Mouse (Mus musculus): ENCODE measurements at regions not wholly inside any gene's neighbourhood (a gene's known extent, or its start where the extent isn't known, plus 50 kb on each side); places are given as distances from the start of the nearest gene placed in this dataset.

DNA sequence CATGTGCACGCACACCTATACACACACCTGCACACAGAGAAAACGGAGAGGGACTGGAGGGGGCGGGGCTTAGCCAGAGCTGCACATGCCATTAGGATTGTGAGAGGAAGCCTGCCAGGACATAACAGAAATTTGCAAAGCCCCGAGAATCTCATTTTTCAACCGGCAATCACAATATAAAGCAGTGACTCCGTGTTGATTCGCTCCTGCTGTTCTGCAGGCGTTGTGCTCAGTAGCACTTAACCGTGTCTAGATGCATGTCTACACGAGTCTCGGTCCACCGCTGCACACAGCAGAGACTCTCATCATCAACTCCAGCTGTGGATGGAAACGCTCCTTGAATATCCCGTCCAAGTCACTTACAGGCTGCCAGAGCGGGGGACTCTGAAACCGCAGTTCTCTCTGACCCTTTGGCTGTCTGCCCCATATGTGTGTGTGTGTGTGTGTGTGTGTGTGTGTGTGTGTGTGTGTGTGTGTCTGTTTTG is 260.1 kb upstream of the Sulf2 start:
- H3K4me3 ChIP-seq (replicated peaks; ENCODE audit: low read length), result peak overlapping the region; percentile 69
- H3K36me3 ChIP-seq (ENCODE audit: insufficient read depth, low read length), result no peaks in the 10 kb centered on the region
- peaks cover 80% of the 10 kb centered on the region for H3K4me1 ChIP-seq (replicated peaks; ENCODE audit: low read depth, low read length)
- H3K27me3 ChIP-seq (ENCODE audit: insufficient read depth, low read length), result peaks cover 3% of the 10 kb centered on the region; the same call in 1 of the 2 replicates
- TF ChIP-seq CTCF (conservative IDR thresholded peaks at IDR 0.05; ENCODE audit: low read length) (no peak), POU5F1 (IDR thresholded peaks at IDR 0.05; ENCODE audit: borderline replicate concordance, low read length) (no peak), NANOG (IDR thresholded peaks at IDR 0.05; ENCODE audit: borderline replicate concordance, low read length) (no peak)
- no peaks in the 10 kb centered on the region for H3K9me3 ChIP-seq (ENCODE audit: low read length)

DNA sequence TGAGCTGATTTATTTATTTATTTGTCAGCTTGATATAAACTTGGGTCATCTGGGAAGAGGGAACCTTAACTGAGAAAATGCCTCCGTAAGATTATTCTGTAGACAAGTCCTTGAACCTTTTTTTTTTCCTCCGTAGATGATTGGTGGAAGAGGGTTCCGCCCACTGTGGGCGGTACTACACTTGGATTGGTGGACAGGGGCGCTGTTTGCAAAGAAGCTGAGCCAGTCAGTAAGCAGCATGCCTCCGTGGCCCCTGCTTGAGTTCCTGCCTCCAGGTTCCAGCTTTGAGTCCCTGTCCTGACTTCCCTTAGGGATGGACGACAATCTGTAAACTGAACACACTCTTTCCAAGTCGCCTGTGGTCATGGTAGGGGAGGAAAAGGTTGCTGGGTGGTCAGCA is 259.4 kb upstream of the Sulf2 start:
- H3K9me3 ChIP-seq (ENCODE audit: low read length), result no peaks in the 10 kb centered on the region
- H3K4me3 ChIP-seq (replicated peaks; ENCODE audit: low read length), result peak overlapping the region; percentile 69
- H3K27me3 ChIP-seq (ENCODE audit: insufficient read depth, low read length), result peaks cover 3% of the 10 kb centered on the region; the same call in 1 of the 2 replicates
- H3K36me3 ChIP-seq (ENCODE audit: insufficient read depth, low read length), result no peaks in the 10 kb centered on the region
- peaks cover 80% of the 10 kb centered on the region for H3K4me1 ChIP-seq (replicated peaks; ENCODE audit: low read depth, low read length)
- TF ChIP-seq CTCF (conservative IDR thresholded peaks at IDR 0.05; ENCODE audit: low read length), result no peak
- no peak for TF ChIP-seq NANOG (IDR thresholded peaks at IDR 0.05; ENCODE audit: borderline replicate concordance, low read length)
- no peak for TF ChIP-seq POU5F1 (IDR thresholded peaks at IDR 0.05; ENCODE audit: borderline replicate concordance, low read length)

DNA sequence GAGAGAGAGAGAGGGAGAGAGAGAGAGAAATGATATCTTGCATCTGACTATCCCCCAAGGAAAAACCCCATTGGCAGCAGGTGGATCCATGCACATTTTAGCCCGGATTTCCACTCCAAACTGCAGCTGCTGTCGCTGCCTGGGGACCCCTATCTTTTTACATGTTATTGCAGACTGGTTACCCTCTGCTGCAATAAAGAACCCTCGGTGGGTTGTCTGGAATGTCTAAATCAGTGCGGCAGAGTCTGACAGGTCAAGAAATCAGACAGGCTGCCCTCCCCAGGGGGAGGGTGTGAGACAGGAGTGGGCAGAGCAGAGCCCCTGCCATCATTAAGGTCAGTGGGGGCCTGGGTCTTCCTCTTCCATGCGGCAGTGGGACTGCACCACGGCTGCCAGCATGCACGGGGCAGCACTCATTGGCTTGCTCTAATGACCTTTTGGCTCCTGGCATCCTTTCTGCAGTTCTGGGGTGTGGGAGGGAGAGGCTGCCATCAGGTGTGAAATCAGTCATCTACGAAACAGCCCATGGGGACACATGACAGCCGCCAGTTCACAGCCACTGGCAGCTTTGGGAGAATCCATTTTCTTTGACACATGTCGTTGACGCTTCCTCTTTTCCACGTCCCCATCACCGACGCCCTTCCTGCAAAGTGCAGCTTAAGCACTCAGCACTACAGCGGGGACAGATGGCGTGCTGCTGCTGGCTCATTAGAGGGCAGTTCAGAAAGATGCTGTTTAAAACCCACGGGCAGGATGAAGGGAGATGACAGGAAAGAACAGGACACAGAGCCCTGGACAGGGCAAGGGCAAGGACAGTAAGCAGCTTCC is 256.8 kb upstream of the Sulf2 start:
- Histone ChIP-seq H3K4me3 (replicated peaks; ENCODE audit: low read length) (no peak overlapping the region), H3K27me3 (ENCODE audit: insufficient read depth, low read length) (peaks cover 3% of the 10 kb centered on the region; the same call in 1 of the 2 replicates), H3K4me1 (replicated peaks; ENCODE audit: low read depth, low read length) (peaks cover 56% of the 10 kb centered on the region), H3K9me3 (ENCODE audit: low read length) (no peaks in the 10 kb centered on the region), H3K36me3 (ENCODE audit: insufficient read depth, low read length) (no peaks in the 10 kb centered on the region)
- TF ChIP-seq CTCF (conservative IDR thresholded peaks at IDR 0.05; ENCODE audit: low read length), result no peak

DNA sequence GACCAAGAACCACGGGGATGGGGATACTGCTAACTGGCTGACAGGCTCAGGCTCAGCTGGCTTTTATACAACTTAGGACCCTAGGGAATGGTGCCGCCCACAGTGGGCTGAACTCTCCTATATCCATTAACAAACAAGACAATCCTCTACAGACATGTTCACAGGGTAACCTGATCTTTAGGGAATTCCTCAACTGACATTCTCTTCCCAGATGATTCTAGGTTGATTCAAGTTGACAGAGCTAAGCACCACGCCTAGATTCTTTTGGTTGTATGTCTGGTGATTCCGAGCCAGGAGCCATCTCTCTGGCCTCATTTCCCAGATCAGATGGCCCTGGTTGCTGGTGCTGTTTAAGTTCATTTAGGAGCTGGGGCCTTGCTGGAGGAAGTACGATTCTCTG is 253.9 kb upstream of the Sulf2 start:
- H3K9me3 ChIP-seq (ENCODE audit: low read length), result no peaks in the 10 kb centered on the region
- no peak overlapping the region for H3K4me3 ChIP-seq (replicated peaks; ENCODE audit: low read length)
- peaks cover 6% of the 10 kb centered on the region; the same call in 1 of the 2 replicates for H3K27me3 ChIP-seq (ENCODE audit: insufficient read depth, low read length)
- no peak for TF ChIP-seq POU5F1 (IDR thresholded peaks at IDR 0.05; ENCODE audit: borderline replicate concordance, low read length)
- TF ChIP-seq NANOG (IDR thresholded peaks at IDR 0.05; ENCODE audit: borderline replicate concordance, low read length), result no peak
- no peak for TF ChIP-seq CTCF (conservative IDR thresholded peaks at IDR 0.05; ENCODE audit: low read length)
- peaks cover 60% of the 10 kb centered on the region for H3K4me1 ChIP-seq (replicated peaks; ENCODE audit: low read depth, low read length)
- no peaks in the 10 kb centered on the region for H3K36me3 ChIP-seq (ENCODE audit: insufficient read depth, low read length)

DNA sequence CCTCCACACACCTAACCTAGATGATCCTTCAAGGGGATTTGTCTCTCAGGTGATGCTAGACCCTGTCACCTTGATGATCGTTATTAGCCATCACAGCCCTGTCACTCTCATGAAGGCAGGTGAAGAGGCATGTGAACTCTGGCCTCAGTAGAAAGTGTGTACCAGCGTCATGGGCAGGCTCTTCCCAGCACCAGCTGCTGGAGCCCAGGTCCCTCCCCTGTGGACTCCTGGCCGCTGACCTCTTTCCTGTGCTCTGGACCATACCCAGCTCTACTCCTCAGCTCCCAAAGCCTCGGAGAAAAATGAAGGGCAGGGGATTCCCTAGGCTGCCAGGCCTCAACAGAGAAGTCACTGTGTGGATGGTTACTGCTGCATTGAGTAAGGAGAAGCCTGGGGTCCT is 253.3 kb upstream of the Sulf2 start:
- no peak for TF ChIP-seq POU5F1 (IDR thresholded peaks at IDR 0.05; ENCODE audit: borderline replicate concordance, low read length)
- TF ChIP-seq CTCF (conservative IDR thresholded peaks at IDR 0.05; ENCODE audit: low read length), result no peak
- no peak for TF ChIP-seq NANOG (IDR thresholded peaks at IDR 0.05; ENCODE audit: borderline replicate concordance, low read length)
- no peaks in the 10 kb centered on the region for H3K9me3 ChIP-seq (ENCODE audit: low read length)

DNA sequence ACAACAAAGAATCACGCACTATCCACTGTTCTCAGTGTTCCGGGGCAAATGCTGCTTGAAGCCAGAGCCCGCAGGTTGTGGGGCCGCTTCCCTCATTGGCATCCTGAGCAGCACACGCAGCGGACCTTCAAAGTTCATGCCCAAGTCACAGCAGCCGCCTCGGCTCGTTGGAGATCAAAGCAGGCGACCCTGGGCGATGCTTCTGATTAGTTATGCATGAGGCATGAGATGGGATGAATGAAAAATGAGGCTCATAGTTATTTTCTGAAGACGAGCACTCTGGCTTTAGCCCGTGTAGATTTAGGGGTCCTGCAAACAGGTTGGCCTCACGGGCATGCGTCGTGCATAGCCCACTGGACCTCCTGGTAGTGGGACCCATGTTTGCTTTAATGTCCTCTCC is 252.5 kb upstream of the Sulf2 start:
- no peaks in the 10 kb centered on the region for H3K9me3 ChIP-seq (ENCODE audit: low read length)
- H3K27me3 ChIP-seq (ENCODE audit: insufficient read depth, low read length), result peaks cover 6% of the 10 kb centered on the region; the same call in 1 of the 2 replicates
- H3K4me1 ChIP-seq (replicated peaks; ENCODE audit: low read depth, low read length), result peaks cover 72% of the 10 kb centered on the region
- no peak overlapping the region for H3K4me3 ChIP-seq (replicated peaks; ENCODE audit: low read length)
- no peaks in the 10 kb centered on the region for H3K36me3 ChIP-seq (ENCODE audit: insufficient read depth, low read length)
- no peak for TF ChIP-seq NANOG (IDR thresholded peaks at IDR 0.05; ENCODE audit: borderline replicate concordance, low read length)
- no peak for TF ChIP-seq CTCF (conservative IDR thresholded peaks at IDR 0.05; ENCODE audit: low read length)
- TF ChIP-seq POU5F1 (IDR thresholded peaks at IDR 0.05; ENCODE audit: borderline replicate concordance, low read length), result no peak

More for the DNA sequence above, 253.3 kb upstream of the Sulf2 start:
- H3K4me3 ChIP-seq (replicated peaks; ENCODE audit: low read length), result no peak overlapping the region
- H3K36me3 ChIP-seq (ENCODE audit: insufficient read depth, low read length), result no peaks in the 10 kb centered on the region
- peaks cover 65% of the 10 kb centered on the region for H3K4me1 ChIP-seq (replicated peaks; ENCODE audit: low read depth, low read length)
- H3K27me3 ChIP-seq (ENCODE audit: insufficient read depth, low read length), result peaks cover 6% of the 10 kb centered on the region; the same call in 1 of the 2 replicates

DNA sequence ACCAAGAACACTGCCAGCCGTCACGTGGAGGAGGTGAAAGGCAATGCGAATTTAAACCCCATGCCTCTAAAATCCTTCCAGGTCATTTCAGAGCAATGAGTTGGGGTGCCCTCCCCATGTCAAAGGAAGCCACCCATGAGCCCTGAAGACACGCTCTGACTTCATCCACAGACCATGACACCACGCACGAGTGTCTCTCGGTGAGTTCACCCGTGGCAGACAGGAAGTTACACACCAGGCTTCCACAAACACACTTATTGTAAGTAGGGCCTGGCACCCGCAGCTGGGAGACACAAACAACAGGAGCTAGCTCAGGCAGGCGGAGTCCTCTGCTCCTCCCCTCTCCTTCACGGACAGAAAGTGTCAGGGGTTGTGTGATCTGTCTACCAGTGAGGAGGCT is 251.4 kb upstream of the Sulf2 start:
- Histone ChIP-seq H3K4me3 (replicated peaks; ENCODE audit: low read length) (no peak overlapping the region), H3K4me1 (replicated peaks; ENCODE audit: low read depth, low read length) (peaks cover 71% of the 10 kb centered on the region), H3K9me3 (ENCODE audit: low read length) (no peaks in the 10 kb centered on the region), H3K36me3 (ENCODE audit: insufficient read depth, low read length) (no peaks in the 10 kb centered on the region), H3K27me3 (ENCODE audit: insufficient read depth, low read length) (peaks cover 3% of the 10 kb centered on the region; the same call in 1 of the 2 replicates)
- TF ChIP-seq POU5F1 (IDR thresholded peaks at IDR 0.05; ENCODE audit: borderline replicate concordance, low read length) (no peak), CTCF (conservative IDR thresholded peaks at IDR 0.05; ENCODE audit: low read length) (no peak), NANOG (IDR thresholded peaks at IDR 0.05; ENCODE audit: borderline replicate concordance, low read length) (no peak)

DNA sequence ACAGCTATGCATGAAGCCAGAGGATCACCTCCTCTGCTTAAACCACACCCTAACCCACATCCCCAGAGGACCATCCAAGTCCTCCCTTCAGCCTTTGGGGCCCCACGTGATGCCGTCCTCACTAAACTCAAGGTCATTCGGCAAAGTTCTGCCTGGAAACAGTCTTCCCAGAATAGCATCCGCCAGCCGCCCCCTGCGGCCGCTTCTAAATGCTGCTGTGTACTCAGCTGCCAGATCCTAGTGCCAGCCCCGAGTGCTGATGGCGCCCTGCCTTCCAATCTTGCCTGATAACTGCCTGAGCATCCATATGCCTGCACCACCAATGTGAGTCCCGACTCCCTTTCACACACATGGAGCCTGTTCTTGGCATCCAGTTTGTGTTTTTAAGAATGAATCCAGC is 247.9 kb upstream of the Sulf2 start:
- Histone ChIP-seq H3K4me1 (replicated peaks; ENCODE audit: low read depth, low read length) (peaks cover 80% of the 10 kb centered on the region), H3K9me3 (ENCODE audit: low read length) (no peaks in the 10 kb centered on the region), H3K27me3 (ENCODE audit: insufficient read depth, low read length) (peaks cover 6% of the 10 kb centered on the region; the same call in 1 of the 2 replicates), H3K4me3 (replicated peaks; ENCODE audit: low read length) (peak overlapping the region; percentile 32; the same call in 1 of the 2 replicates), H3K36me3 (ENCODE audit: insufficient read depth, low read length) (no peaks in the 10 kb centered on the region)
- no peak for TF ChIP-seq NANOG (IDR thresholded peaks at IDR 0.05; ENCODE audit: borderline replicate concordance, low read length)
- no peak for TF ChIP-seq CTCF (conservative IDR thresholded peaks at IDR 0.05; ENCODE audit: low read length)
- no peak for TF ChIP-seq POU5F1 (IDR thresholded peaks at IDR 0.05; ENCODE audit: borderline replicate concordance, low read length)
